Mouse (Mus musculus): ENCODE measurements at regions not wholly inside any gene's neighbourhood (a gene's known extent, or its start where the extent isn't known, plus 50 kb on each side); places are given as distances from the start of the nearest gene placed in this dataset.

- TF ChIP-seq NANOG (IDR thresholded peaks at IDR 0.05; ENCODE audit: borderline replicate concordance, low read length) (no peak), POU5F1 (IDR thresholded peaks at IDR 0.05; ENCODE audit: borderline replicate concordance, low read length) (no peak), CTCF (conservative IDR thresholded peaks at IDR 0.05; ENCODE audit: low read length) (no peak)
These were observed 310.9 kb downstream of the Dnajb9 start for GRCm38 (mm10) chr12:43899273-43899672.

GRCm38 (mm10) chr12:43885596-43885995, 324.5 kb downstream of the Dnajb9 start:
- H3K9me3 ChIP-seq (ENCODE audit: low read length): no peaks in the 10 kb centered on the region
- TF ChIP-seq POU5F1 (IDR thresholded peaks at IDR 0.05; ENCODE audit: borderline replicate concordance, low read length) (no peak), CTCF (conservative IDR thresholded peaks at IDR 0.05; ENCODE audit: low read length) (no peak), NANOG (IDR thresholded peaks at IDR 0.05; ENCODE audit: borderline replicate concordance, low read length) (no peak)
- no peaks in the 10 kb centered on the region for H3K4me1 ChIP-seq (replicated peaks; ENCODE audit: low read depth, low read length)
- no peaks in the 10 kb centered on the region for H3K27me3 ChIP-seq (ENCODE audit: insufficient read depth, low read length)
- H3K4me3 ChIP-seq (replicated peaks; ENCODE audit: low read length): no peak overlapping the region
- no peaks in the 10 kb centered on the region for H3K36me3 ChIP-seq (ENCODE audit: insufficient read depth, low read length)

More at GRCm38 (mm10) chr12:43899273-43899672, 310.9 kb downstream of the Dnajb9 start:
- Histone ChIP-seq H3K27me3 (ENCODE audit: insufficient read depth, low read length) (0 out of 2 replicates have a peak, but pooled peaks cover 3% of the 10 kb centered on the region), H3K4me1 (replicated peaks; ENCODE audit: low read depth, low read length) (no peaks in the 10 kb centered on the region), H3K36me3 (ENCODE audit: insufficient read depth, low read length) (no peaks in the 10 kb centered on the region), H3K9me3 (ENCODE audit: low read length) (no peaks in the 10 kb centered on the region), H3K4me3 (replicated peaks; ENCODE audit: low read length) (no peak overlapping the region)

GRCm38 (mm10) chr12:43860479-43860878, 349.6 kb downstream of the Dnajb9 start:
- H3K4me3 ChIP-seq (replicated peaks; ENCODE audit: low read length): no peak overlapping the region
- no peaks in the 10 kb centered on the region for H3K9me3 ChIP-seq (ENCODE audit: low read length)
- H3K4me1 ChIP-seq (replicated peaks; ENCODE audit: low read depth, low read length): no peaks in the 10 kb centered on the region
- H3K36me3 ChIP-seq (ENCODE audit: insufficient read depth, low read length): no peaks in the 10 kb centered on the region
- TF ChIP-seq CTCF (conservative IDR thresholded peaks at IDR 0.05; ENCODE audit: low read length) (no peak), NANOG (IDR thresholded peaks at IDR 0.05; ENCODE audit: borderline replicate concordance, low read length) (no peak), POU5F1 (IDR thresholded peaks at IDR 0.05; ENCODE audit: borderline replicate concordance, low read length) (no peak)
- H3K27me3 ChIP-seq (ENCODE audit: insufficient read depth, low read length): no peaks in the 10 kb centered on the region

GRCm38 (mm10) chr12:43856370-43856769, 353.8 kb downstream of the Dnajb9 start:
- H3K36me3 ChIP-seq (ENCODE audit: insufficient read depth, low read length): no peaks in the 10 kb centered on the region
- H3K4me1 ChIP-seq (replicated peaks; ENCODE audit: low read depth, low read length): no peaks in the 10 kb centered on the region
- no peaks in the 10 kb centered on the region for H3K27me3 ChIP-seq (ENCODE audit: insufficient read depth, low read length)
- H3K9me3 ChIP-seq (ENCODE audit: low read length): no peaks in the 10 kb centered on the region
- TF ChIP-seq POU5F1 (IDR thresholded peaks at IDR 0.05; ENCODE audit: borderline replicate concordance, low read length) (no peak), NANOG (IDR thresholded peaks at IDR 0.05; ENCODE audit: borderline replicate concordance, low read length) (no peak), CTCF (conservative IDR thresholded peaks at IDR 0.05; ENCODE audit: low read length) (no peak)
- no peak overlapping the region for H3K4me3 ChIP-seq (replicated peaks; ENCODE audit: low read length)

GRCm38 (mm10) chr12:43852246-43852645, 357.9 kb downstream of the Dnajb9 start:
- Histone ChIP-seq H3K4me3 (replicated peaks; ENCODE audit: low read length) (no peak overlapping the region), H3K4me1 (replicated peaks; ENCODE audit: low read depth, low read length) (no peaks in the 10 kb centered on the region)
- TF ChIP-seq POU5F1 (IDR thresholded peaks at IDR 0.05; ENCODE audit: borderline replicate concordance, low read length) (no peak), CTCF (conservative IDR thresholded peaks at IDR 0.05; ENCODE audit: low read length) (no peak), NANOG (IDR thresholded peaks at IDR 0.05; ENCODE audit: borderline replicate concordance, low read length) (no peak)

GRCm38 (mm10) chr12:43851264-43852009, 358.7 kb downstream of the Dnajb9 start:
- Histone ChIP-seq H3K36me3 (ENCODE audit: insufficient read depth, low read length) (no peaks in the 10 kb centered on the region), H3K4me1 (replicated peaks; ENCODE audit: low read depth, low read length) (no peaks in the 10 kb centered on the region), H3K4me3 (replicated peaks; ENCODE audit: low read length) (no peak overlapping the region), H3K9me3 (ENCODE audit: low read length) (no peaks in the 10 kb centered on the region), H3K27me3 (ENCODE audit: insufficient read depth, low read length) (no peaks in the 10 kb centered on the region)
- TF ChIP-seq NANOG (IDR thresholded peaks at IDR 0.05; ENCODE audit: borderline replicate concordance, low read length): no peak
- no peak for TF ChIP-seq CTCF (conservative IDR thresholded peaks at IDR 0.05; ENCODE audit: low read length)
- no peak for TF ChIP-seq POU5F1 (IDR thresholded peaks at IDR 0.05; ENCODE audit: borderline replicate concordance, low read length)

More at GRCm38 (mm10) chr12:43852246-43852645, 357.9 kb downstream of the Dnajb9 start:
- Histone ChIP-seq H3K27me3 (ENCODE audit: insufficient read depth, low read length) (no peaks in the 10 kb centered on the region), H3K9me3 (ENCODE audit: low read length) (no peaks in the 10 kb centered on the region), H3K36me3 (ENCODE audit: insufficient read depth, low read length) (no peaks in the 10 kb centered on the region)

- no peaks in the 10 kb centered on the region for H3K27me3 ChIP-seq (ENCODE audit: insufficient read depth, low read length)
- no peak overlapping the region for H3K4me3 ChIP-seq (replicated peaks; ENCODE audit: low read length)
- TF ChIP-seq POU5F1 (IDR thresholded peaks at IDR 0.05; ENCODE audit: borderline replicate concordance, low read length) (no peak), CTCF (conservative IDR thresholded peaks at IDR 0.05; ENCODE audit: low read length) (no peak), NANOG (IDR thresholded peaks at IDR 0.05; ENCODE audit: borderline replicate concordance, low read length) (no peak)
- H3K36me3 ChIP-seq (ENCODE audit: insufficient read depth, low read length): no peaks in the 10 kb centered on the region
- no peaks in the 10 kb centered on the region for H3K9me3 ChIP-seq (ENCODE audit: low read length)
- H3K4me1 ChIP-seq (replicated peaks; ENCODE audit: low read depth, low read length): no peaks in the 10 kb centered on the region
These were observed 366.1 kb downstream of the Dnajb9 start for GRCm38 (mm10) chr12:43843907-43844537.

- no peaks in the 10 kb centered on the region for H3K36me3 ChIP-seq (ENCODE audit: insufficient read depth, low read length)
- no peaks in the 10 kb centered on the region for H3K9me3 ChIP-seq (ENCODE audit: low read length)
- no peak overlapping the region for H3K4me3 ChIP-seq (replicated peaks; ENCODE audit: low read length)
- TF ChIP-seq NANOG (IDR thresholded peaks at IDR 0.05; ENCODE audit: borderline replicate concordance, low read length): no peak
- no peak for TF ChIP-seq CTCF (conservative IDR thresholded peaks at IDR 0.05; ENCODE audit: low read length)
- TF ChIP-seq POU5F1 (IDR thresholded peaks at IDR 0.05; ENCODE audit: borderline replicate concordance, low read length): no peak
- H3K4me1 ChIP-seq (replicated peaks; ENCODE audit: low read depth, low read length): no peaks in the 10 kb centered on the region
- H3K27me3 ChIP-seq (ENCODE audit: insufficient read depth, low read length): no peaks in the 10 kb centered on the region
These were observed 378.1 kb downstream of the Dnajb9 start for GRCm38 (mm10) chr12:43831976-43832375.
